Mouse (Mus musculus): ENCODE data around the gene Ndufab1. TPM values are rescaled to one million over a fixed set of nuclear protein-coding genes. Genes with fewer than 3 reads are reported as not detected.

The Ndufab1 gene
- 25.6 and 34.9 TPM in 2 replicates for total RNA-seq (2023)

GRCm38 (mm10) chr7:122101747-122102244 lies at the start of gene Ndufab1:
Gene Ndufab1, minus strand, starts transcription at chr7:122101886.

GRCm38 (mm10) chr7:122132497-122133337 lies 31.0 kb upstream of the Ndufab1 start, which contains the start of the genes Palb2 and Dctn5:
Gene Palb2, minus strand, starts transcription at chr7:122132985.
Gene Dctn5, plus strand, starts transcription at chr7:122133041.

GRCm38 (mm10) chr7:122066945-122067516 lies 34.7 kb downstream of the Ndufab1 start, which contains the start of the genes Ubfd1 and Ears2:
Gene Ubfd1, plus strand, starts transcription at chr7:122067175.
Gene Ears2, minus strand, starts transcription at chr7:122067263.

Other genes starting within 250 kb of the Ndufab1 start
- gene Scnn1b, start 236.8 kb downstream of the Ndufab1 start, total RNA-seq (2023): not detected in 2 replicates
- gene Cog7, start 120.2 kb downstream of the Ndufab1 start, total RNA-seq (2023): 8.2 and 9.2 TPM in 2 replicates
- 12.2 and 16.7 TPM in 2 replicates for gene Gga2, start 80.7 kb downstream of the Ndufab1 start, total RNA-seq (2023)
- 19.1 and 22.5 TPM in 2 replicates for gene Ubfd1, start 34.7 kb downstream of the Ndufab1 start, total RNA-seq (2023)
- gene Ears2, start 34.6 kb downstream of the Ndufab1 start, total RNA-seq (2023): 1.1 and 1.3 TPM in 2 replicates
- gene Palb2, start 31.1 kb upstream of the Ndufab1 start, total RNA-seq (2023): 2.6 and 4.3 TPM in 2 replicates
- gene Dctn5, start 31.2 kb upstream of the Ndufab1 start, total RNA-seq (2023): 41.4 and 55.5 TPM in 2 replicates
- gene Plk1, start 57.6 kb upstream of the Ndufab1 start, total RNA-seq (2023): 33.7 and 40.3 TPM in 2 replicates
- not detected in 2 replicates for gene Ern2, start 84.3 kb upstream of the Ndufab1 start, total RNA-seq (2023)
- not detected in 2 replicates for gene Chp2, start 117.6 kb upstream of the Ndufab1 start, total RNA-seq (2023)
- gene Prkcb, start 186.9 kb upstream of the Ndufab1 start, total RNA-seq (2023): 263 and 327 TPM in 2 replicates

Measured in neutrophil, adult 65 days (primary cell).